Mouse (Mus musculus) kidney, postnatal 25 days (tissue): ENCODE data around the gene Prph.
A peak's percentile ranks its signal among the peaks of the same experiment; 100 is the strongest.
"Not testable (repeated sequence)": the region's sequence is repeated elsewhere in the genome, so short reads cannot be mapped to it uniquely, and the experiment has no call there.

Source experiments
- DNase-seq, 2 experiments: peaks; one replicate each; pipeline ENCODE4 v3.0.0; 2021; ENCODE audit warnings: mixed read lengths in 2 of 2

Prph gene

GRCm38 (mm10) chr15:99033498-99034270, 21.3 kb upstream of the Prph start:
- DNase-seq, result no peak

- peak; percentile 65 to 85 for DNase-seq
These were observed 19.5 kb upstream of the Prph start for GRCm38 (mm10) chr15:99035431-99035830.

- peak in 1 of 2 experiments; percentile 41 for DNase-seq
These were observed 18.6 kb upstream of the Prph start for GRCm38 (mm10) chr15:99036249-99036905.

- DNase-seq, result peak in 1 of 2 experiments; percentile 9
These were observed 16.9 kb upstream of the Prph start for GRCm38 (mm10) chr15:99038025-99038424.

- DNase-seq, result peak in 1 of 2 experiments; percentile 6
These were observed 16.2 kb upstream of the Prph start for GRCm38 (mm10) chr15:99038797-99039196.

GRCm38 (mm10) chr15:99039306-99039705, 15.7 kb upstream of the Prph start:
- DNase-seq, result peak in 1 of 2 experiments; percentile 3

GRCm38 (mm10) chr15:99039996-99040919, 14.7 kb upstream of the Prph start:
- DNase-seq, result peak in 1 of 2 experiments; percentile 40

- peak; percentile 39 to 44 for DNase-seq
These were observed 13.8 kb upstream of the Prph start for GRCm38 (mm10) chr15:99040920-99041856.

GRCm38 (mm10) chr15:99042334-99042733, 12.6 kb upstream of the Prph start:
- peak in 1 of 2 experiments; percentile 33 for DNase-seq

- peak; percentile 63 to 83 for DNase-seq
These were observed 10.1 kb upstream of the Prph start for GRCm38 (mm10) chr15:99044854-99045253.

GRCm38 (mm10) chr15:99045734-99046133, 9.2 kb upstream of the Prph start:
- not testable (repeated sequence) for DNase-seq

- peak; percentile 57 to 70 for DNase-seq
These were observed 5.3 kb upstream of the Prph start for GRCm38 (mm10) chr15:99049473-99050253.

GRCm38 (mm10) chr15:99053373-99053772, 1.6 kb upstream of the Prph start:
- peak in 1 of 2 experiments; percentile 25 for DNase-seq

GRCm38 (mm10) chr15:99055511-99055961, 562 bp downstream of the Prph start:
- DNase-seq, result peak; percentile 26 to 66

GRCm38 (mm10) chr15:99056332-99056731, 1.4 kb downstream of the Prph start:
- DNase-seq, result peak in 1 of 2 experiments; percentile 49

- peak in 1 of 2 experiments; percentile 1 for DNase-seq
These were observed 10.7 kb downstream of the Prph start for GRCm38 (mm10) chr15:99065557-99066165.

GRCm38 (mm10) chr15:99071988-99072387, 17.0 kb downstream of the Prph start:
- peak in 1 of 2 experiments; percentile 1 for DNase-seq

- DNase-seq, result no peak
These were observed 19.1 kb downstream of the Prph start, which contains the start of gene Troap for GRCm38 (mm10) chr15:99074019-99074599. Gene Troap, plus strand, starts transcription at chr15:99074575.

GRCm38 (mm10) chr15:99074600-99075333, 19.8 kb downstream of the Prph start:
- peak; percentile 99 for DNase-seq
